Mouse (Mus musculus) 416B (cell line): ENCODE measurements at regions not wholly inside any gene's neighbourhood (a gene's known extent, or its start where the extent isn't known, plus 50 kb on each side); places are given as distances from the start of the nearest gene placed in this dataset.

Source experiments
- DNase-seq: peaks from one replicate; pipeline ENCODE4 v3.0.0; 2011; ENCODE audit warnings: low read depth

- no peak for DNase-seq
Observed at GRCm38 (mm10) chr19:14343890-14344289, 254.0 kb downstream of the Tle4 start.

DNA sequence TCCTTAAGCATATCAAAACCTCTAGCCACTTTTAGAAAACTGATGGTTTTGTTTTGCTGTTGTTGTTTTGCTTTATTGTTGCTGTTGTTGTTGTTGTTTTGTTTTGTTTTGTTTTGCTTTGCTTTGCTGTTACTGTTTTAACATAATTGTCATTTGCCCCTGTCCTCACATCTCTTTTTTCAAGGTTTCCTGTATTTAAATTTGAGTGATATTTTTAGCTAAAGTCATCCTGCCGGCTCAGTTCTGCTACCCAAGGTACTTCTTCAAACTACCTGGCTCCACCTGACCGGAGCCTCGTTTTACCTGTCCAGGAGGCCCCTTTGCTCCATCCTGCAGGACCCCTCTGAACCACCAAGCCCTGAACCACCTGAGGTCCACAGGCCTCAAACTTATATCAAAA is 253.4 kb downstream of the Tle4 start:
- no peak for DNase-seq

DNA sequence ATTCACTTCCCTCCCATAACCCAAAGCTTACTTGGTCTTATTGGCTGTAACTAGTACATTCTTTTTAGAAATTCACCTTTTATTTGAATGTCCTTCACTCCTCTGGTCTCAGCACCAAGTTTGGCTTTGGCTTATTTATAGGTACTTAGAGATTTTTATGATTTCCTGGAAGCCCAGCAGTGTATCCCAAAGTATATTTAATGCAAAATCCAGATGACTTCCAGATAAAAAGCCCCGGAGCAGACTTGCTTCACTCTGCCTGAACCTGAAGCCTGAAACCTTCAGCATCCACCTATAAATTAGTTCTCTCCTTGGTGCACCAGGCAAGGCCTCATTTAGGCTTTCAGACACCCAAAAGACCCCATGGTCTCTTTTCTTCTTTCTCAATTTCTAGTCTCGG is 250.8 kb downstream of the Tle4 start:
- DNase-seq = no peak

GRCm38 (mm10) chr19:14347429-14347828 is 250.4 kb downstream of the Tle4 start:
- DNase-seq = peak; percentile 18

DNA sequence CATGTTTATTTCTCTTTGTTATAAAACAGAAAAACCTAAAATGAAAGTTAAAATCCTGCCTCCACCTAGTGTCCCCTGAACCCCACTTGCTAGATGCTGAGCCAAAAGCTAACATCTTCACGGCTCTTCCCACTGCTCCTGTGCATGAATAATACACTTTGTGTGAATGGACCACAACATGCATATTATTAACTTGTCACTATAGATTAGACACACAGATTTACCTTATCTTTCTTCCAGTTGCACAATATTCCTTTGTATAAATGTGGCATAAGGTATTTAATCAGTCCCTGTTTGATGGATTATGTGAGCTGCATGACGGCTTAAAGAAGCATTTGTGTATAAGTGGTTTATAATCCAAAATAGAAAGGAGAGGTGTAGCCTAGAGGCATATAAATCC is 248.1 kb downstream of the Tle4 start:
- DNase-seq = no peak

GRCm38 (mm10) chr19:14351728-14352340 is 246.0 kb downstream of the Tle4 start:
- peak; percentile 8 for DNase-seq

- DNase-seq = no peak
Observed at GRCm38 (mm10) chr19:14352551-14352950, 245.3 kb downstream of the Tle4 start.

- DNase-seq = no peak
Observed at GRCm38 (mm10) chr19:14353151-14353550, 244.7 kb downstream of the Tle4 start.

GRCm38 (mm10) chr19:14355128-14355527 is 242.7 kb downstream of the Tle4 start:
- no peak for DNase-seq

DNA sequence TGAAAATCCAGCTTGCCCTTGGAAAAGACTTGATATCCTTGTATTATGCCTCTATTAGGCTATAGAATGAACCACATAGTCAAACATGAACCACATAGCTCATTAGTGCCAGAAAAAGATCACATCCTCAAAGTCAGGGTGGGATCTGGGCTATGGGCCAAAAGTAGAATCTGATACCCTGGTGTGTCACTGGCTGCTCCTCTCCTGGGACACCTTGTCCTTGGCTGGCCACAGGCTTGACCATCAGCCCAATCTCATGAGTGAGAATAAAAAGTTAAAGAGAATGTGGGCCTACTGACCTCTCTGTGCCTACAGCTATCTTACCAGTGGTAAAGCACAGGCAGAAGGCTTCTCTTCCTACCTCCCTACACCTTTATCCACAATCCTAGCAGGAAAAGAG is 241.9 kb downstream of the Tle4 start:
- no peak for DNase-seq

- no peak for DNase-seq
Observed at GRCm38 (mm10) chr19:14360611-14361010, 237.2 kb downstream of the Tle4 start.

DNA sequence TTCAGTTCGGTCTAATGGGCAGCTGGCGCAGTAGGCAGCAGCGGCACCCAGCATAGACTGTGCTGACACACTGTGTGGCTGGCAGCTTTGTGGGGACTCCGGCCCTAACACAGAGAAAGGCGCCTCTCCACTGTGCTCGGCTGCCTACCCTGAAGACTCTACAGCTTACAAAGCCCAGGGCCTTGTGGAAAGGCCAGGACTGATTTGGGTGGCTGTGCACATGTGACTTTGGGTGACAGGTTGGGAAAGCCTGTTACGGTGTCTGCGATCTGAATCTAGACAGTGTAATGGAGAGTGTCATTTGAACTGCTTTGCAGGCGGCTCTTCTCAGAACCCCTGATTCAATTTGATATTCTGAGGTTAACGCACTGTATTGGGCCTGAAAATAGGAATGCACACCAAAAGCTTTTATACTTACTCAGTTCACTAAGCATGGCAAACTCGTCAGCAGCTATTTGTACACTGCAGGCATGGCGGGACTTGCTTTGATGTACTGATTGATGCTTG is 228.7 kb downstream of the Tle4 start:
- no peak for DNase-seq

DNA sequence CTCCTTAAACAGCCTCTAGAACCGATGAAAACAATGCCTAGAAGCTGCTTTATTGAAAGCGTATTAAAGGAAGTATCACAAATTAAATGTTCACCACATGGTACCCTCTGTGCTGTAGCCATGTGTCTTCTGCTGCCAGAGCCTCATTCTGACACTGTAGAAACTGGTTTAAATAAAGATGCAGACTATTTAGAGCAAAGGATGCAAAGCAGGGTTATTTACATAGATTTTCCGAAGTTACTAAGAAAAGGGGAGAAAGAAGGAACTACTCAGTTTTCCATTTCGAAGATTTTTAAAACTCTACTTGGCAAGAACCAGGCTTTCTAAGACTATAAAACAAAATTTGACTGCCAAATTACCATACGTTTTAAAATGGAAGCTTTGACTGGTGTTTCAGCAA is 226.5 kb downstream of the Tle4 start:
- DNase-seq = no peak

GRCm38 (mm10) chr19:14373996-14374395 is 223.9 kb downstream of the Tle4 start:
- DNase-seq = no peak

DNA sequence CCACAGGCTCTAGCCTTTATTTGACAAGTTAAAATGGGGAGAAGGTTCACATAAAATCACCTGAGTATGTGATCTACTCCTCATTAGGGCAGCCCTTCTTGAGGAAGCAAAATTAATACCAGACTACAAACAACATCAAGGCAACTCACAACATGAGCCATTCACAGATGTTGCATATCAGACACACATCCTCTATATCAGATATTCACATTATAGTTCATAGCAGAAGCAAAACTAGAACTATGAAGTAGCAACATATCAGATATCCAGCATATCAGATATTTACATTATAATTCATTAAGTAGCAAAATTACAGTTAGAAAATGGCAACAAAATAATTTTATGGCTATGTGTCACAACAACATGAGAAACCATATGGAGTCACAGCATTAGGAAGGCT is 217.0 kb downstream of the Tle4 start:
- DNase-seq = no peak

- peak; percentile 17 for DNase-seq
Observed at GRCm38 (mm10) chr19:14387796-14388195, 210.1 kb downstream of the Tle4 start.

DNA sequence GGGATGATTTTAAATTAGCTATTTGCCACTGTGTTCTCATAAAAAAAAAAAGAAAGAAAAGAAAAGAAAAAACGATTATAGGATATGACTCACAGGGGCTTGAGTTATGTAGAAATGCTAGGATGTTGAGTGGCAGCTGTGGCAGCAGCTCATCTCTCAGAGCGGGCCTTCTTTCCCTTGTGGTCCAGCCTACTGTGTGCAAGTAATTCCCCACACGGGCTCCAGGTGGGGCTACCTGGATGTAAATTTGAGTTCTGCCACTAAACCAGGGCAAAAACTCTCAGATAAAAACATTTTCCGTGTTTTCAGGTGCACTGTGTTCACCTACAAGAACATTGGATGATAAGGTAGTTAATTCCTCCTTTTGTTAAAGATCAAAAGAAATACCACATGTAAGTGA is 209.3 kb downstream of the Tle4 start:
- peak; percentile 62 for DNase-seq

DNA sequence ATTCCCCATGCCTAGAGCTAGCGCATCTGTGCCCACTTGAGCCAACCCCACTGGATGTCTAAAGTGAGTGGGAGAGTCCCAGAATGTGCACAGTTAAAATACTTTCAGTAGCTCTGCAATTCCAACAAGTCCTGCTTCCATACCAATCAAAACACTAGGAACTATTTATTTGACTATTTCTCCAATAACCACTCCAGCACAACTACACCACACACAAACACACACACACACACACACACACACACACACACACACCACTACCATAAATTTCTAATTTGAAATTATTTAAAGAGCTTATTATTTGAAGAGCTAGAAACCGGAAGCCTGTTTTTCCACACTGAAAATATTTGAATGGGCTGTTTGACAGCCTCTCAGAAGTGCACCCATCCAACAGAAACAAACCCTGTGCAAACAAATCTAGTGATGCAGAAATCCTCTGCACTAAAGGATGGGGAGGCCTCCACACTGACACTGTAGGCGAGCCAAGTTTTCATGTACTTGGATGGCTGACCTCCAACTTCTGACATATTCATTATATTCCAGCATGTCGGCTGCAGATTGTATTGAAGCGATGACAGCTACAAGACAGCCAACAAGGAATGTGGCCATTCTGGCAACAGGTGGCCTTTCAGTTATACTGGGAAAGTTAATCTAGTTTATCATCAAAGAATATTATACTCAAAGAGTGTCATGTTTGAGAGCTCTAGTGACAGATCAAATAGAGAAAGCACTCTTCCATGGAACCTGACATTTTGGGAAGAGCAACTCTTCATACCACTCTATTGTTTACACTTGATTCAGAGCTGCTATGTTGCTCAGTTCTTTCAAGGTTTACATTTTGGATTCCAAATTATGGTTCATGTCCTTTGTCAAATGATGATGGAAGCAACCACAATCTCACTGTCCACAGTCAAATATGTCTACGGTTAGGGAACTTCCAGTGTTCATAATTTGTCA is 207.7 kb downstream of the Tle4 start:
- no peak for DNase-seq

DNA sequence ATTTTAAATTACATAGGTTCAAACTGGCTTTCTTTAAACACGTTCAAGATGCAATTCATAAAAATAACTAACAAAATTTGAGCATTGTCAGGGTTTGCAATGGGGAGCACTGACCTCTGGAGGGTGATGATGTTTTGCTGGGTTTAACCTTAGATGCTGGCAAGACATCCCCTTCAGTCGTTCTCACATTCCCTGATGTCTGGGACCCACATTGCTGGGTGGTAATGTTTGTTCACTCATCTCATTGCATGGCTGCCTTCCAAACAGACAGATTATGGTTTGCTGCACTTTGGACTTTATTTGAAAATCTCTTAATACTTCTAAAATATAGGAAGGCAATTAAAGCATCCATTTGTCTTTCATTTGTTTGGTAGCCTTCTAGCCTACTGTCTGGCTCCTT is 206.9 kb downstream of the Tle4 start:
- no peak for DNase-seq
